Mouse (Mus musculus): ENCODE measurements around the gene Col3a1.

Gene Col3a1

GRCm38 (mm10) chr1:45312870-45313269 is 1.5 kb downstream of the Col3a1 start:
- Histone ChIP-seq H3K9me3 (ENCODE audit: low read length) (no peaks in the 10 kb centered on the region), H3K4me3 (replicated peaks; ENCODE audit: low read length) (no peak overlapping the region), H3K4me1 (replicated peaks; ENCODE audit: low read depth, low read length) (no peaks in the 10 kb centered on the region), H3K27me3 (ENCODE audit: insufficient read depth, low read length) (no peaks in the 10 kb centered on the region), H3K36me3 (ENCODE audit: insufficient read depth, low read length) (no peaks in the 10 kb centered on the region)
- TF ChIP-seq POU5F1 (IDR thresholded peaks at IDR 0.05; ENCODE audit: borderline replicate concordance, low read length) = no peak
- TF ChIP-seq CTCF (conservative IDR thresholded peaks at IDR 0.05; ENCODE audit: low read length) = no peak
- no peak for TF ChIP-seq NANOG (IDR thresholded peaks at IDR 0.05; ENCODE audit: borderline replicate concordance, low read length)

GRCm38 (mm10) chr1:45313696-45314295 is 2.5 kb downstream of the Col3a1 start:
- no peak for TF ChIP-seq POU5F1 (IDR thresholded peaks at IDR 0.05; ENCODE audit: borderline replicate concordance, low read length)
- TF ChIP-seq NANOG (IDR thresholded peaks at IDR 0.05; ENCODE audit: borderline replicate concordance, low read length) = no peak
- TF ChIP-seq CTCF (conservative IDR thresholded peaks at IDR 0.05; ENCODE audit: low read length) = 0 out of 2 replicates have a peak, but pooled peaks have one; percentile 28
- H3K27me3 ChIP-seq (ENCODE audit: insufficient read depth, low read length) = no peaks in the 10 kb centered on the region
- no peaks in the 10 kb centered on the region for H3K9me3 ChIP-seq (ENCODE audit: low read length)
- no peaks in the 10 kb centered on the region for H3K4me1 ChIP-seq (replicated peaks; ENCODE audit: low read depth, low read length)
- no peaks in the 10 kb centered on the region for H3K36me3 ChIP-seq (ENCODE audit: insufficient read depth, low read length)
- no peak overlapping the region for H3K4me3 ChIP-seq (replicated peaks; ENCODE audit: low read length)

DNA sequence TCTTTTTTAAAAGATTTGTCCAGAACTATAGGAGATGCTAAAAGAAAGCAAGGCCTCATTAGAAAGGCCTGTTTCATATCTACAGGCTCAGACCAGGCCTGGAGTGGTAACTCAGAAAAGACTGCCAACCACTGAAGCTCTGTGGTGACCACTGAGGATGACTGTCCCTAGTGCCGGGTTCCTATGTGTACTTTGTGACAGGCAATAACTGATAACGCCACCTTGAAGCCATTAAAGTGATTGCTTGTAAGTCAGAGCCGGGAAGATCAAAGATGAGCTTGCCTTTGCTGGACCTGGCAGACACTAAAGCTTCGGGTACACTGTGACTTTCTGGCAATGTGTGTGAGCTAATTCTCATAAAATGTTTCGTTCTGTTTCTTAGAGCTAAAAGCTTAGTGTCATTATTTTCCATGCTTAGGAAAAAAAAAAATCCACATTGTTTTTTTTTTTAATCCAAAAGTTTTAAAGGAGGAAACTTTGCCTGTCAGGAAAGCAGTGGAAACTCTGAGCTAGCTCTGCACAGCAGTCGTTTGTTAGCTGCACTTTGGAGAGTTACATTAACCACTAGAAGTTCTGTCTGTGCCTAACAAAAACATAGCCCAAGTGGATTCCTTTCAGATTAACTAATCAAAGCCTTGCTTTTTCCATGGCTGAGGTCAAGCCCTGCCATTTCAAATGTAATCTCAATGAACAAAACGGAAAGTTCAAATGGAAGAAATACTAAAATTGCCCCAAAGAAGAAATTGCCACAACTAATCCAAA is 4.6 kb downstream of the Col3a1 start:
- TF ChIP-seq NANOG (IDR thresholded peaks at IDR 0.05; ENCODE audit: borderline replicate concordance, low read length) (no peak), POU5F1 (IDR thresholded peaks at IDR 0.05; ENCODE audit: borderline replicate concordance, low read length) (no peak), CTCF (conservative IDR thresholded peaks at IDR 0.05; ENCODE audit: low read length) (no peak)
- Histone ChIP-seq H3K4me1 (replicated peaks; ENCODE audit: low read depth, low read length) (no peaks in the 10 kb centered on the region), H3K27me3 (ENCODE audit: insufficient read depth, low read length) (no peaks in the 10 kb centered on the region), H3K9me3 (ENCODE audit: low read length) (no peaks in the 10 kb centered on the region), H3K36me3 (ENCODE audit: insufficient read depth, low read length) (no peaks in the 10 kb centered on the region), H3K4me3 (replicated peaks; ENCODE audit: low read length) (no peak overlapping the region)

DNA sequence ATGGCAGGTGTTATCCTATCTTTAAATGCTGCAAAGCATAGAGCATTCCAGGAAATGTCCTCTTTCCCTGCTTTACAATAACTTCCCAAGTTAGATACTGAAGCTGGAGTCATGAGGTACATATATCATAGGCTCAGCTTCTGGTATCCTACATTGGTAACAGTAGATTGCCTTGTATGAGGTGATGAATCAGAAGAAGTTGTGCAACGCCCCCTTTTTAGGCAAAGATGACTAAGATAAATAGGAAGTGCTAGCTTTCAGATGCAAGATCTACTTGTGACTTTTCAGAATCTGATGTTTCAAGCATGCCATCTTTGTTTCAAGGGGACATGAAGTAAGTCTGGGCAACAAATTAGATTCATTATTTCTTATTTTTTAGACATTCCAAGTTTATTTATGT is 6.9 kb downstream of the Col3a1 start:
- no peaks in the 10 kb centered on the region for H3K4me1 ChIP-seq (replicated peaks; ENCODE audit: low read depth, low read length)
- H3K27me3 ChIP-seq (ENCODE audit: insufficient read depth, low read length) = no peaks in the 10 kb centered on the region
- TF ChIP-seq CTCF (conservative IDR thresholded peaks at IDR 0.05; ENCODE audit: low read length) (no peak), NANOG (IDR thresholded peaks at IDR 0.05; ENCODE audit: borderline replicate concordance, low read length) (no peak), POU5F1 (IDR thresholded peaks at IDR 0.05; ENCODE audit: borderline replicate concordance, low read length) (no peak)
- no peak overlapping the region for H3K4me3 ChIP-seq (replicated peaks; ENCODE audit: low read length)
- H3K36me3 ChIP-seq (ENCODE audit: insufficient read depth, low read length) = no peaks in the 10 kb centered on the region
- no peaks in the 10 kb centered on the region for H3K9me3 ChIP-seq (ENCODE audit: low read length)

DNA sequence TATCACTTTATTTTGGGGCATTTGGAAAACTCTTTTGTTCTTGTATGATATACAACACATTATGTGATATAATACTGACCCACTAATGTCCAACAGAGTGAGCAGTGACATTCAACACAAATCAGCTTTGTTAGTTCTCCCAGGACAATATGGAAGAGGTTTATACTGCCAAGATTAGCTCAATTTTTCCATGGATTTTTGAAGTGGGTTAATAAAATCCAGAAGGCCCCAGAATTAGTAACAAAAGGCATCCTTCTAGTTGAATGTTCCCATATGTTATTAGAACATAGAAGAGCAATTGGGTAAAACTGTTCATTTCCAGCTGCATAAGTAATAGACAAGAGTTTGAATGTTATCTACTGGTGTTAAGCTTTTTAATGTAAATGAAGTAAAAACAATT is 9.5 kb downstream of the Col3a1 start:
- Histone ChIP-seq H3K9me3 (ENCODE audit: low read length) (no peaks in the 10 kb centered on the region), H3K4me1 (replicated peaks; ENCODE audit: low read depth, low read length) (no peaks in the 10 kb centered on the region), H3K4me3 (replicated peaks; ENCODE audit: low read length) (no peak overlapping the region), H3K36me3 (ENCODE audit: insufficient read depth, low read length) (no peaks in the 10 kb centered on the region), H3K27me3 (ENCODE audit: insufficient read depth, low read length) (no peaks in the 10 kb centered on the region)
- TF ChIP-seq CTCF (conservative IDR thresholded peaks at IDR 0.05; ENCODE audit: low read length) (no peak), NANOG (IDR thresholded peaks at IDR 0.05; ENCODE audit: borderline replicate concordance, low read length) (no peak), POU5F1 (IDR thresholded peaks at IDR 0.05; ENCODE audit: borderline replicate concordance, low read length) (no peak)

- no peaks in the 10 kb centered on the region for H3K4me1 ChIP-seq (replicated peaks; ENCODE audit: low read depth, low read length)
- H3K9me3 ChIP-seq (ENCODE audit: low read length) = no peaks in the 10 kb centered on the region
- TF ChIP-seq POU5F1 (IDR thresholded peaks at IDR 0.05; ENCODE audit: borderline replicate concordance, low read length) = no peak
- no peak for TF ChIP-seq CTCF (conservative IDR thresholded peaks at IDR 0.05; ENCODE audit: low read length)
- TF ChIP-seq NANOG (IDR thresholded peaks at IDR 0.05; ENCODE audit: borderline replicate concordance, low read length) = no peak
- H3K27me3 ChIP-seq (ENCODE audit: insufficient read depth, low read length) = no peaks in the 10 kb centered on the region
- no peaks in the 10 kb centered on the region for H3K36me3 ChIP-seq (ENCODE audit: insufficient read depth, low read length)
- no peak overlapping the region for H3K4me3 ChIP-seq (replicated peaks; ENCODE audit: low read length)
These were observed 17.8 kb downstream of the Col3a1 start for GRCm38 (mm10) chr1:45329149-45329548.

GRCm38 (mm10) chr1:45355944-45356343 is 44.6 kb downstream of the Col3a1 start:
- Histone ChIP-seq H3K9me3 (ENCODE audit: low read length) (no peaks in the 10 kb centered on the region), H3K27me3 (ENCODE audit: insufficient read depth, low read length) (no peaks in the 10 kb centered on the region), H3K36me3 (ENCODE audit: insufficient read depth, low read length) (no peaks in the 10 kb centered on the region), H3K4me1 (replicated peaks; ENCODE audit: low read depth, low read length) (peaks cover 36% of the 10 kb centered on the region), H3K4me3 (replicated peaks; ENCODE audit: low read length) (no peak overlapping the region)
- TF ChIP-seq NANOG (IDR thresholded peaks at IDR 0.05; ENCODE audit: borderline replicate concordance, low read length) = no peak
- TF ChIP-seq CTCF (conservative IDR thresholded peaks at IDR 0.05; ENCODE audit: low read length) = no peak
- TF ChIP-seq POU5F1 (IDR thresholded peaks at IDR 0.05; ENCODE audit: borderline replicate concordance, low read length) = no peak

- Histone ChIP-seq H3K4me1 (replicated peaks; ENCODE audit: low read depth, low read length) (peaks cover 36% of the 10 kb centered on the region), H3K9me3 (ENCODE audit: low read length) (no peaks in the 10 kb centered on the region), H3K27me3 (ENCODE audit: insufficient read depth, low read length) (no peaks in the 10 kb centered on the region), H3K36me3 (ENCODE audit: insufficient read depth, low read length) (no peaks in the 10 kb centered on the region), H3K4me3 (replicated peaks; ENCODE audit: low read length) (peak overlapping the region; percentile 26)
- TF ChIP-seq CTCF (conservative IDR thresholded peaks at IDR 0.05; ENCODE audit: low read length) (no peak), NANOG (IDR thresholded peaks at IDR 0.05; ENCODE audit: borderline replicate concordance, low read length) (peak; percentile 99)
These were observed 46.7 kb downstream of the Col3a1 start for GRCm38 (mm10) chr1:45358020-45358419.

Measured in E14TG2a.4 (cell line).